Mouse (Mus musculus) cerebellum, adult 2 months (tissue): Measurements from ENCODE around the gene Nmnat2.

Source experiments
- CTCF ChIP-seq: fragments of 200-500 bp; IDR thresholded peaks from 2 replicates; pipeline ENCODE4 v1.5.1; 2011; ENCODE audit warnings: low read depth, mild to moderate bottlenecking, control low read depth, low read length, moderate library complexity, borderline replicate concordance; ENCODE audit not compliant: insufficient read depth
- POLR2A ChIP-seq: fragments of 200-500 bp; IDR thresholded peaks from 2 replicates; pipeline ENCODE4 v1.6.1; 2011; ENCODE audit warnings: low read length, control low read depth, borderline replicate concordance; ENCODE audit not compliant: insufficient read depth

GRCm38 (mm10) chr1:152993803-152994202 is 39.0 kb downstream of the Nmnat2 start:
- TF ChIP-seq POLR2A (no peak), CTCF (no peak)
